Mouse (Mus musculus) intestine, postnatal 0 days (tissue): Measurements from ENCODE around the gene Hcrt. TPM values are rescaled to one million over a fixed set of nuclear protein-coding genes. Genes with fewer than 3 reads are reported as not detected.

Experiments used
- ATAC-seq: fragments of 200-750 bp; cut with Nextera tagmentation; 2 replicates; pipeline ENCODE4 v1.8.0; 2017; ENCODE audit warnings: mild to moderate bottlenecking, moderate TSS enrichment, moderate library complexity
- H3K27ac ChIP-seq: fragments of 300-500 bp; sonication (generic); 2 replicates; pipeline ENCODE4 v1.5.1; 2014; ENCODE audit warnings: mild to moderate bottlenecking, low read depth, low read length, moderate library complexity
- H3K27me3 ChIP-seq: fragments of 300-500 bp; sonication (generic); replicated peaks from 2 replicates; pipeline ENCODE4 v1.6.1; 2014; ENCODE audit warnings: low read length, mixed read lengths; ENCODE audit not compliant: control insufficient read depth, insufficient read depth
- H3K36me3 ChIP-seq: fragments of 300-500 bp; sonication (generic); 2 replicates; pipeline ENCODE4 v1.6.1; 2014; ENCODE audit warnings: mild to moderate bottlenecking, moderate library complexity; ENCODE audit not compliant: control insufficient read depth, insufficient read depth
- H3K4me1 ChIP-seq: fragments of 300-500 bp; sonication (generic); replicated peaks from 2 replicates; pipeline ENCODE4 v1.6.1; 2014; ENCODE audit warnings: antibody characterized with exemption, low read length, mixed read lengths; ENCODE audit not compliant: control insufficient read depth, insufficient read depth
- H3K4me2 ChIP-seq: fragments of 300-500 bp; sonication (generic); replicated peaks from 2 replicates; pipeline ENCODE4 v1.6.1; 2014; ENCODE audit warnings: low read depth, mild to moderate bottlenecking, moderate library complexity
- H3K4me3 ChIP-seq: fragments of 300-500 bp; sonication (generic); 2 replicates; pipeline ENCODE4 v1.5.1; 2014; ENCODE audit warnings: low read depth, low read length
- H3K9ac ChIP-seq: fragments of 300-500 bp; sonication (generic); 2 replicates; pipeline ENCODE4 v1.6.1; 2014; ENCODE audit warnings: mild to moderate bottlenecking, low read depth, low read length
- H3K9me3 ChIP-seq: fragments of 300-500 bp; sonication (generic); 2 replicates; pipeline ENCODE4 v1.6.1; 2016; ENCODE audit warnings: mixed run types; ENCODE audit not compliant: control insufficient read depth
- CTCF ChIP-seq: sonication (generic); IDR thresholded peaks from 2 replicates; pipeline ENCODE4 v1.5.1; 2016; ENCODE audit warnings: low read depth, mild to moderate bottlenecking, control low read depth, antibody characterized with exemption, moderate library complexity
- WGBS: fragments of 180-500 bp; shearing (Covaris S2); extraction: QIAGEN DNeasy Blood & Tissue Kit; methylation state at CpG from one replicate; pipeline ENCODE4 v1.1.7; 2014; 5-methylcytosine and 5-hydroxymethylcytosine counted together
- polyA plus RNA-seq: library from polyadenylated mRNA; unstranded; fragments of >200 nt; fragmentation: Nextera tagmentation; extraction: Ambion mirVana; gene quantifications from 2 replicates; pipeline ENCODE4 v1.2.1, GENCODE M21; 2015

Gene Hcrt
- polyA plus RNA-seq, 1 experiment from 2014 or later = not detected

DNA sequence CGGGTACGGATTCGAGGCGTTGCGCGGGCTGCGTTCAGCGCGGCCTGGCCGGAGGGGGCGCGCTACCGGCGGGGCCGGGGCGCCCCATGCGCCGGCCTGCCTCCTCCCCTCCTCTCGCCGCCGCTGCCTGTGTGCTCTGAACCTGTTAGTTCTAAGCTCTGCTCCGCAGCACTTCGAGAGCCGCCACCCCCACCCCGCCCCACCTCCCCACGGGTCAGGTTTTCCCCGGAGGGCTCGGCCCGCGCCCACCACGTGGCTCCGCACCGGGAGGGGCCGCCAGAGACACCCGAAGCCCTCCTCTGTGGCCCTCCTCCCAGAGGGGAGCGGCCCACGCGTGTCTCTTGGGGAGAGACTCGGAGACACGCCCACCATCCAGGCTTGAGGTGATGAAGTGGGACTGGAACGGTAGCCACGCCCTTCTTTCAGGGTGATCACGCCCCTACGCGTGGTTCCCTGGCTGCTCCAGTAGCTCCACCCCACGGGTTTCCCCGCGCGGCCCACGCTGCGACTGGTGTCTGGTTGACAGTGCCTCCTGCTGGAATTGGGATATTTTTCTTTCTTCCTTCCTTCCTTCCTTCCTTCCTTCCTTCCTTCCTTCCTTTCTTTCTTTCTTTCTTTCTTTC, 3.0 kb downstream of the Hcrt start, which contains the start of gene Kcnh4:
Gene Kcnh4 (minus strand): TSS at position 332 of the 623 bp plus-strand sequence.
- ATAC-seq = peak; percentile 37; the same call in 1 of the 2 replicates
- 1% methylated on average over 50 of the region's 51 CpGs for WGBS
- peak; percentile 49 for TF ChIP-seq CTCF

DNA sequence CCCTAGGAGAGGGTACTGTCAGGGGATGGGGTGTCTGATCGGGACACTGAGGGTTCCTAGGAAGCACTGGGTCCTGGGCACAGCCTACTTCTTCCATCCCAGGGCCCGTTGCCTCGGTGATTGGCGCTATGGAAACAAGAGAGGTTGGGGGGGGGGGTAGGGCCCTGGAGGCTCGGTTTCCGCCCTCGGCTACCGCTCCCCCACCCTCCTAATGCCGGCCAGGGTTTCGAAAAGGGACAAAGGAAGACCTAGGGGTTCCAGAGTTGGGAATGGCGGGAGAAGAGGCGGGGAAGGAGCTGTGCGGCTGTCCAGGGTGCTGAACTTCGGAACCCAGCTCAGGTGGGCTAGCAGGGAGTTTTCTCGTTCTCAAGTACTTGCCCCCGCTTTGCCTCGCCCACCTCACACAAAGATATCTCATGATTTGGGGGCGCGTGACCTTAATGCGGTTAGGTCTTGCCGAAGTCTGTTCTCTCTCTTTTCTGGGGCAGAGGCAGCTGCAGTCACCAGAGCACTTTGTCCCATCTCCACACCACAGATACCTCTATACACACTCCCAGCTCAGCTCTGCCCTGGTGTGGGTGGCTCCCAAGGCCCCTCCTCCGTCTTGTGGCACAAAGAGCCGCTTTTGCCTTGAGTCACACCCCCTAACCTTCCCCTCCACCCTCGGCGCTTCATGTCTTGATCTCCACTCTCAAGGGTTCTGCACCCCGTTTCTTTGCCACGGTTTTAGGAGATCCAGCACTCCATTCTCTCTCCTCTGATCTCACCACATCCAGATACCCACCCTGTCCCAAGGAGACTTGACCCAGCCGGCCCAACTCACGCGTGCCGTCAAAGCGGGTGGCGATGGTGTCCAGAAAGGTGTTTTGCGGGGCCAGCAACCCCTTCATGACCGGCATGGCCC, 3.8 kb downstream of the Hcrt start:
- no peak for ATAC-seq
- Histone ChIP-seq H3K9me3 (no peaks in the 10 kb centered on the region), H3K36me3 (no peaks in the 10 kb centered on the region), H3K4me2 (peak overlapping the region; percentile 64), H3K27me3 (peaks cover 29% of the 10 kb centered on the region), H3K4me1 (no peaks in the 10 kb centered on the region; the same call in 1 of the 2 replicates), H3K9ac (no peak overlapping the region), H3K4me3 (peak overlapping the region; percentile 32), H3K27ac (no peak overlapping the region)
- 3% methylated on average over 35 of the region's 35 CpGs for WGBS
- no peak for TF ChIP-seq CTCF

More for the DNA sequence above, 3.0 kb downstream of the Hcrt start, which contains the start of gene Kcnh4:
- Histone ChIP-seq H3K9me3 (no peaks in the 10 kb centered on the region), H3K27ac (no peak within 1 kb of the TSS), H3K36me3 (no peaks in the 10 kb centered on the region), H3K4me1 (no peaks in the 10 kb centered on the region; the same call in 1 of the 2 replicates), H3K9ac (no peak within 1 kb of the TSS), H3K4me3 (peak within 1 kb of the TSS; percentile 32), H3K27me3 (peaks cover 29% of the 10 kb centered on the region), H3K4me2 (peak within 1 kb of the TSS; percentile 64)

DNA sequence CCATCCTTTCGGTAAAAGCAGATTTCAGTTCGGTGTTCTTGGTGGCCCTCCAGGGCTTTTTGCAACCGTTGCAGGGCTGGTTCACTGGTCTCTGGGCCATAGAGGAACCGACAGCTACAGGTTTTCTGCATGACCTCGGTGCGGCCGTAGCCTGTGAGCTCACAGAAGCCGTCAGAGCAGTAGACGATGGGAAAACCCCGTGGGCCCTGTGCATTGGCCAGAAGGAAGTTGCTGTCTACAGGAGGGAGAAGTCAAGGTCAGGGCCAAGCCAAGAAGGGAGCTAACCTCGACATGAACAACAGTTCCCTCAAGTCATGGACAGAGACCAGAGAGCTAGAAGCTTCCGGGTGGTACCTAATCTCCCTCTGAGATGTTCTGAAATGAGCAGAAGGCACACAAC, 5.2 kb downstream of the Hcrt start:
- ATAC-seq = no peak
- no peak overlapping the region for H3K4me3 ChIP-seq
- no peak overlapping the region for H3K27ac ChIP-seq
- peaks cover 29% of the 10 kb centered on the region for H3K27me3 ChIP-seq
- WGBS = 82% methylated on average over 12 of the region's 12 CpGs
- H3K4me1 ChIP-seq = no peaks in the 10 kb centered on the region; the same call in 1 of the 2 replicates
- no peak for TF ChIP-seq CTCF
- no peaks in the 10 kb centered on the region for H3K36me3 ChIP-seq
- H3K9me3 ChIP-seq = no peaks in the 10 kb centered on the region
- no peak overlapping the region for H3K4me2 ChIP-seq
- H3K9ac ChIP-seq = no peak overlapping the region

DNA sequence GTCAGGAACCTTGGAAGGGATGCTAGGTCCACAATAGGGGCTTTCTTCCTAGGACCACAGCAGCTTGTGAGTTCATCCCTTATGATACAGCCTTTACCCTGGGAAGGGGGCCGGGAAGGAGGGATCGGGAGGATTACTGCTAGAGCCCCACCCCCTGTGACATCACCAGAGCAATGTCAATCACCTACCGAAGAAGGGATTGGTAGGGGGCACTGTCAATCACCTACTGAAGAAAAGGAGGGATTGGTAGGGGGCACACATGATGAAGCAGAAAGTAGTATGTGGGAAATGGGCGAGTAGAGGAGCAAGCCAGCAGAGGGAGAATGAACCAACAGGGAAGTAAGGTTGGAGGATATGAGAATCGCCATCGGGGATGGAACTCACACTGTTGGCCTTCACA, 6.3 kb downstream of the Hcrt start:
- 67% methylated on average over 6 of the region's 6 CpGs for WGBS
- no peak overlapping the region for H3K4me3 ChIP-seq
- no peak overlapping the region for H3K4me2 ChIP-seq
- H3K27ac ChIP-seq = no peak overlapping the region
- no peak for ATAC-seq
- H3K4me1 ChIP-seq = no peaks in the 10 kb centered on the region; the same call in 1 of the 2 replicates
- no peaks in the 10 kb centered on the region for H3K9me3 ChIP-seq
- TF ChIP-seq CTCF = no peak
- no peak overlapping the region for H3K9ac ChIP-seq
- no peaks in the 10 kb centered on the region for H3K36me3 ChIP-seq
- H3K27me3 ChIP-seq = peaks cover 32% of the 10 kb centered on the region

DNA sequence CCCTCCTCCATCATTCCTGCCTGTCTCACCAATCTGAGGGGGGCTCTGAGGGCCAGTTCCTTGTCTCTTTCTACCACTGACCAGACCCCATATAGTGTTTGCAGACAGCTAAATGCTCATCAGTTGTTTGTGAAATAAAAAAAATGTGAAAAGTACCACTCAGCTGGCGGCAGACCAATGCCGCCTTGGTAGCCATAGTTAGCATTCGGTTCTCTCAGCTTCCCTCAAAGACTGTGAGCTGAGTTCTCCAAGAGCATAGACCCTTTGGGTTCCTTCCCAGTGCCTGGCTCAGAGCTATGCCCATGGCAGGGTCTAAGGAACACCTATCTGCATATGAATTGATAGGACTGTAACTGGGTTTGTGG, 8.1 kb downstream of the Hcrt start:
- no peaks in the 10 kb centered on the region for H3K36me3 ChIP-seq
- WGBS = 89% methylated on average over 3 of the region's 3 CpGs
- no peaks in the 10 kb centered on the region for H3K9me3 ChIP-seq
- no peak for ATAC-seq
- TF ChIP-seq CTCF = no peak
- peaks cover 29% of the 10 kb centered on the region for H3K27me3 ChIP-seq
- no peak overlapping the region for H3K4me2 ChIP-seq
- H3K27ac ChIP-seq = no peak overlapping the region
- H3K4me1 ChIP-seq = no peaks in the 10 kb centered on the region; the same call in 1 of the 2 replicates
- H3K4me3 ChIP-seq = no peak overlapping the region
- H3K9ac ChIP-seq = no peak overlapping the region

DNA sequence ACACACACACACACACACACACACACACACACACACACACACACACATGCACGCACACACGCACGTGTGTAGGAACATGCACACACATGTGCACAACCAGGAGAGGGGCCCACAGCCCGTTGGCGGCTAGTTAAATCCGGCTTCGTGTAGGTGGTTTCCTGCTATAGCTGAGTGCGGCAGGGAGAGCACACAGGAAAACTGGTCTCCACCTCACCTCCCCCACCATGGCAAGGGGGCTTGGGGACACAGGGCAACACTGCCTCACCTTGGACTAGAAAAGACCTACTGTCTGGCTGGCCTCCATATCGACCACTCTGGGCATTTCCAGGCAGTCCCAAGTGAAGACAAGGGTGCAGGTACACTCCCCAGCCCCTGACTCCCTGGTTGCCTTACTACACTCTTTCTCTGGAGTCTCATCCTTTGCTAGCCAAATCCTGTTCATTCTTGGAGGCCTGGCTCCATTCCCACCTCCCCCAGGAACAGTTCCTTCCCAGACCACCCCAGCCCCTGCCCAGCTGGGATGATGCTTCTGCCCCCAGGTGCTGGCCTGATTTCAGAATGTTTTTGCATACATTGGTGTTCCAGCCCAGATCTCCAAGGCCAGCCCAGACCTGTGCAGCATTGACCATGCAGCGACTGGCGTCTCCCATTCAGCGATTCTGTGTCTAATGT, 8.6 kb downstream of the Hcrt start:
- Histone ChIP-seq H3K9me3 (no peaks in the 10 kb centered on the region), H3K4me1 (no peaks in the 10 kb centered on the region), H3K9ac (no peak overlapping the region), H3K4me2 (no peak overlapping the region), H3K27ac (no peak overlapping the region), H3K4me3 (no peak overlapping the region), H3K36me3 (no peaks in the 10 kb centered on the region), H3K27me3 (peaks cover 28% of the 10 kb centered on the region)
- TF ChIP-seq CTCF = no peak
- no peak for ATAC-seq
- WGBS = 76% methylated on average over 11 of the region's 12 CpGs
